Mouse (Mus musculus) liver, embryonic 16.5 days (tissue): Measurements from ENCODE around the gene Top1. TPM values are rescaled to one million over a fixed set of nuclear protein-coding genes. Genes with fewer than 3 reads are reported as not detected.

Source experiments
- ATAC-seq: fragments of 200-750 bp; cut with Nextera tagmentation; 2 replicates; pipeline ENCODE4 v1.8.0; 2017; ENCODE audit warnings: low read depth, mild to moderate bottlenecking, moderate number of reproducible peaks, moderate library complexity
- H3K27ac ChIP-seq: fragments of 300-500 bp; sonication (generic); 2 replicates; pipeline ENCODE4 v1.5.1; 2014; ENCODE audit warnings: mild to moderate bottlenecking, low read length
- H3K27me3 ChIP-seq: fragments of 300-500 bp; sonication (generic); 2 replicates; pipeline ENCODE4 v1.6.1; 2014; ENCODE audit warnings: low read depth, low read length, mixed read lengths; ENCODE audit not compliant: control insufficient read depth, insufficient read depth
- H3K36me3 ChIP-seq: fragments of 300-500 bp; sonication (generic); 2 replicates; pipeline ENCODE4 v1.6.1; 2014; ENCODE audit warnings: mild to moderate bottlenecking; ENCODE audit not compliant: control insufficient read depth, insufficient read depth
- H3K4me1 ChIP-seq: fragments of 300-500 bp; sonication (generic); 2 replicates; pipeline ENCODE4 v1.6.1; 2014; ENCODE audit warnings: low read depth, low read length, mixed read lengths; ENCODE audit not compliant: control insufficient read depth
- H3K4me2 ChIP-seq: fragments of 300-500 bp; sonication (generic); 2 replicates; pipeline ENCODE4 v1.6.1; 2014; ENCODE audit warnings: low read depth, low read length, mixed read lengths
- H3K4me3 ChIP-seq: fragments of 300-500 bp; sonication (generic); 2 replicates; pipeline ENCODE4 v1.5.1; 2014; ENCODE audit warnings: low read depth, mild to moderate bottlenecking, low read length
- H3K9ac ChIP-seq: fragments of 300-500 bp; sonication (generic); 2 replicates; pipeline ENCODE4 v1.6.1; 2014; ENCODE audit warnings: low read depth, low read length
- H3K9me3 ChIP-seq: fragments of 300-500 bp; sonication (generic); replicated peaks from 2 replicates; pipeline ENCODE4 v1.6.1; 2016; ENCODE audit warnings: low read length; ENCODE audit not compliant: control insufficient read depth
- WGBS: fragments of 180-500 bp; shearing (Covaris S2); extraction: QIAGEN DNeasy Blood & Tissue Kit; methylation state at CpG from one replicate; pipeline ENCODE4 v1.1.7; 2014; ENCODE audit not compliant: insufficient replicate concordance; 5-methylcytosine and 5-hydroxymethylcytosine counted together
- polyA plus RNA-seq: library from polyadenylated mRNA; unstranded; fragments of >200 nt; fragmentation: Nextera tagmentation; extraction: Ambion mirVana; gene quantifications from 2 replicates; pipeline ENCODE4 v1.2.1, GENCODE M21; 2015

The Top1 gene
- polyA plus RNA-seq, 1 experiment from 2014 or later, result 55.7 TPM

DNA sequence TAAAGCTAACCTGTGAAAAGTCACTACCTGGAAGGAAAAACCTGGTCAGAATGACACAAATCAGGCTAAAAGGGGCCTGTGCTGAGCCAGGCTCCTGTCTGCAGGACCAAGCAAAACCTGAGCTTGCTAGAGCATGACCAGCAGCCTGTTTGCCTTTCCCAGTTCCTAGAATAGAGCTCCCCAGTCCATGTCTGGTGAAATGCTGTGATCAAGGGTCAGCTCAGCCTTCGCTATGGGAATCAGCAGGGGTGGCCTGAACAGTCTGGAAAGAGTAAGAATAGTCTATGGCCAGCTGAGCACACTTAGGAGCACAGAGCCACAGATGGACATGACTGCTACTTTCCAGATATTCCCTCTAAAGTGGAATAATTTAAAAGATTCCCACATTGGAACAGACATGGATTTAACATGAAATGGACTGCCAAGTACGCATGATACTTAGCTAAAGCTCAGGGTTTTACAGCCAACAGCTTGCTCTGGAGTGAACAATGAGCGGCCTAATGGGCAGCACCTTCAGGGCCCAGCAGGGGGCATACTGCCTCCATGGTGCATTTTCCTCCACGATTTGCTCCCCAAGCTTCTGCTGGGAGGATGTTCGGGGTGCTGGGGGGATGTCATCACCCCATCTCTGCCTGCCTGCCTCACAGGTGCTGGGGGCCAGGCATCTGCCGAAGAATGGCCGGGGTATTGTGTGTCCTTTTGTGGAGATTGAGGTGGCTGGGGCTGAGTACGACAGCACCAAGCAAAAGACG lies 114.9 kb downstream of the Top1 start:
- H3K27me3 ChIP-seq, result no peaks in the 10 kb centered on the region
- no peaks in the 10 kb centered on the region; the same call in 1 of the 2 replicates for H3K36me3 ChIP-seq
- H3K9ac ChIP-seq, result no peak overlapping the region
- no peak overlapping the region for H3K4me3 ChIP-seq
- ATAC-seq, result peak; percentile 40; the same call in 1 of the 2 replicates
- WGBS, result 74% methylated on average over 9 of the region's 9 CpGs
- H3K4me1 ChIP-seq, result no peaks in the 10 kb centered on the region
- H3K27ac ChIP-seq, result no peak overlapping the region
- H3K9me3 ChIP-seq, result no peaks in the 10 kb centered on the region
- H3K4me2 ChIP-seq, result no peak overlapping the region

DNA sequence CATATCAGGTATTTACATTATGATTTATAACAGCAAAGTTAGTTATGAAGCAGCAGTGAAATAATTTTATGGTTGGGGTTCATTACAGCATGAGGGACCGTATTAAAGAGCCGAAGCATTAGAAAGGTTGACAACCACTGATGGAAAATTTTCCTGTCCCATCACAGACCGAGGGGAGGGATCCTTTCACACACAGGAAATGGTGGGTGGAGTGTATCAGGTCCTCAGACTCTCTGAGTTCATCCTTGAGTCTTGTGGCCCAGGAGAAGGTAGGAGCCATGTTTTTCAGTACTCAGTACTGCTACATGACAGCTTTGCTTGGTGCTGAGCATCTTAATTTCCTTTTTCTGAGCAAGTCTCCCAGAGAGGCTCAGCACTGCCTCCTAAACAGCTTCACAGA lies 118.1 kb downstream of the Top1 start:
- Histone ChIP-seq H3K27me3 (no peaks in the 10 kb centered on the region), H3K27ac (no peak overlapping the region), H3K4me2 (no peak overlapping the region), H3K36me3 (no peaks in the 10 kb centered on the region), H3K9me3 (no peaks in the 10 kb centered on the region), H3K9ac (no peak overlapping the region), H3K4me3 (no peak overlapping the region), H3K4me1 (no peaks in the 10 kb centered on the region)
- ATAC-seq, result no peak
- 55% methylated on average over 3 of the region's 3 CpGs for WGBS

DNA sequence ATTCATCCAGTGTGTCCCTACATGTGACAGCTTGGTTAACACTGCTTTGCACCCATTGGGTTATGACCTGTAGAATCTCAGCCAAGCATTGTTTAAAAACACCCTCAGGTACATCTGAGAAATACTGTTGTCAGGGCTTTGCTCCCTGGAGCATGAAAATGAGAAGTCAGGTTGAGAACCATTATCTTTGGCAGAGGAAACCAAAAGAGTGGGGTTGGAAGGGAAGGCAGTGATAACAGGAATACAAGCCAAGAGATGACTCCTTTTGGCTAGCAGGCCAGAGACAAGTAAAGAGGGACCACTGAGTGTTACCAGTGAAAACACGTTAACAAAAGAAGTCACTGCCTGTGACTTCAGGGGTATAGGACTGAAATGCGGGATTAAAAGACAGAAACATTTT lies 118.7 kb downstream of the Top1 start:
- no peaks in the 10 kb centered on the region for H3K27me3 ChIP-seq
- ATAC-seq, result no peak
- no peak overlapping the region for H3K9ac ChIP-seq
- H3K4me3 ChIP-seq, result no peak overlapping the region
- no peak overlapping the region for H3K27ac ChIP-seq
- H3K4me2 ChIP-seq, result no peak overlapping the region
- no peaks in the 10 kb centered on the region for H3K4me1 ChIP-seq
- H3K36me3 ChIP-seq, result no peaks in the 10 kb centered on the region
- no peaks in the 10 kb centered on the region for H3K9me3 ChIP-seq
- 66% methylated on average over 2 of the region's 2 CpGs for WGBS

DNA sequence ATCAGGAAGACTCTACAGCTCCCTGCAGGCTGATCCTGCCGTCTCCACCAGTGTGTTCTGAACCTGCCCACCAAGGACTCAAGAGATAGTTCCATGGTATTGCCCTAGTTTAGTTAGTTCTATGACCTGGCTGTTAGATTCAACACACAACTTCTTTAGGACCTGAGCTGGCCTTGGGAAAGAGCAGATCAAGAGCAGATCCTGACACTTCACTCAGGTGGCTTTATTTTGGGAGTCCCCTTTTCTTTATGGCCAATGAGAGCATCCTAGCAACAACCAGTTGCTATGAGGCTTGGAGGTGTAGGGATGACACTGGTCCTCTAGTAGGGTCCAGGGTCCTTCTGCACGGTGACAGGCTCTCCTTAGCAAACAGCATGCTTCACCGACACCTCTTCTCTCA lies 119.4 kb downstream of the Top1 start:
- Histone ChIP-seq H3K9ac (no peak overlapping the region), H3K9me3 (no peaks in the 10 kb centered on the region), H3K27ac (no peak overlapping the region), H3K4me3 (no peak overlapping the region), H3K27me3 (no peaks in the 10 kb centered on the region), H3K4me1 (no peaks in the 10 kb centered on the region), H3K4me2 (no peak overlapping the region), H3K36me3 (no peaks in the 10 kb centered on the region)
- WGBS, result 66% methylated on average over 3 of the region's 3 CpGs
- no peak for ATAC-seq

DNA sequence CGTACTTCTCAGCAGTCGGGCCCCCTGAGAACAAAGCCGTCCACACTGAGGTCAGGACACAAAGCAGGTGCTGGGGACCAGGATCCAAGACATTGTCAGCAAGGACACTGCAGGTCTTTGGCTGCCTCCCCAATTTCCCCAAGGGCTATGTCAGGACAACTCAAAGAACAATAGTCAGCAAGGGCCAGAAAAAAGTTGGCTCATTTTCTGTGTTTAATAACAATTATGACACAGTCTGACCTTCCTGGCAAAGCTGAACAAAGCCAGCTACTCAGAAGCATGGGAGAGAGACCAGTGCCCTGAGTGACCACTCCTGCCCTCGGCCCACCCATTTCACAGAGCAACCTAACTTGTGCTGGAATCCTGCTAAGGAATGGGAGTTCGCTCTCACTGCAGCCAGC lies 120.7 kb downstream of the Top1 start:
- H3K27ac ChIP-seq, result no peak overlapping the region
- H3K4me1 ChIP-seq, result no peaks in the 10 kb centered on the region
- ATAC-seq, result no peak
- H3K9me3 ChIP-seq, result no peaks in the 10 kb centered on the region
- 62% methylated on average over 5 of the region's 5 CpGs for WGBS
- H3K36me3 ChIP-seq, result no peaks in the 10 kb centered on the region
- H3K27me3 ChIP-seq, result no peaks in the 10 kb centered on the region
- no peak overlapping the region for H3K4me2 ChIP-seq
- H3K4me3 ChIP-seq, result no peak overlapping the region
- no peak overlapping the region for H3K9ac ChIP-seq

DNA sequence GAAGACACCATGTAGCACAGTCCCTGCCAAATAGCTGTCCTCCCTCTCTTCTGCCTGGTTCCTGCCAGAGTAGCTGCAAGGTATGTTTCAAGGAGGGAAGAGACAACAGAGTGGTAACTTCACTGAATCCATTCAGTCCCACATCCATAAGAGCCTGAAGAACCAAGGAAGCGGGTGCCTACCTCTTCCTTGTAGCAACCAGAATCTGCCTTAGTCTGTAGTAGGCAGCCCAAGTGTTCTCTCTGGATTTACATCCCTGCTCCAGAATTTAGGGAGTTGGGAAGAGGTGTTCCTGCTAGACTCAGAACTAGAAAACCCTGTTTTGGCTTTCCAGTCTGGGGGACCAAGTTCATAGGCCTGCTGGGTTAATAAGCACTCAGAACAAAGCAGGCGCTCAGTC lies 121.5 kb downstream of the Top1 start:
- no peaks in the 10 kb centered on the region for H3K27me3 ChIP-seq
- no peaks in the 10 kb centered on the region for H3K4me1 ChIP-seq
- no peak overlapping the region for H3K27ac ChIP-seq
- H3K9ac ChIP-seq, result no peak overlapping the region
- no peaks in the 10 kb centered on the region for H3K36me3 ChIP-seq
- ATAC-seq, result no peak
- no peak overlapping the region for H3K4me3 ChIP-seq
- no peaks in the 10 kb centered on the region for H3K9me3 ChIP-seq
- WGBS, result 67% methylated on average over 2 of the region's 2 CpGs
- no peak overlapping the region for H3K4me2 ChIP-seq

DNA sequence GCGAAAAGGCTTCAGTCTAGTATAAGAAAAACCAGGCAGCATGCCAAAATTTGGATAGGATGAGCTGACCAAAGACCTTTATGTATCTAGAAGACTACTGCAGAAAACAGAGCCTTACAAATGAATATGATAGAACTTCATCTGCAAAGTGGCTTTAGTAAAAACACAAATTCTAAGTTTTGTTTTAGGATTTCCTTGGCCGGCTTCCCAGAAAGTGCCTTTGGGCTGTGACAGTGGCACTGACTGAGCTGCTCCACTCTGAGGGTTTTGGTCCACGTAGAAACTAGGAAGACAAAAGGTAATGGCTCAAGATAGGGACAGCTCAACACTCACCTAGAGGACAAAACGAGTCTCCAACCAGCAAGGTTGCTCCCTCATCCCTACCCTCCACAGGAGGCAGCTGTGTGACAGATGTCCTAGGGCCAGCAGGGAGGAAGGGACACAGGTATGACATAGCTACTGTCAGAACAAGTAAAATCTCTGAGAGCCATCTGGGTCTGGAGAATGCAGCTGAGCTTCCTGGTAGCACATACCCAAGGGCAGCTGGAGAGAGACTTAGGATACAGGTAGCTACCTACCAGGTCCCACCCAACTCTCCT lies 122.5 kb downstream of the Top1 start:
- H3K4me2 ChIP-seq, result no peak overlapping the region
- H3K27me3 ChIP-seq, result no peaks in the 10 kb centered on the region
- H3K27ac ChIP-seq, result no peak overlapping the region
- no peak for ATAC-seq
- no peaks in the 10 kb centered on the region for H3K4me1 ChIP-seq
- H3K9me3 ChIP-seq, result no peaks in the 10 kb centered on the region
- H3K9ac ChIP-seq, result no peak overlapping the region
- H3K4me3 ChIP-seq, result no peak overlapping the region
- no peaks in the 10 kb centered on the region for H3K36me3 ChIP-seq
- WGBS, result 55% methylated on average over 4 of the region's 4 CpGs

DNA sequence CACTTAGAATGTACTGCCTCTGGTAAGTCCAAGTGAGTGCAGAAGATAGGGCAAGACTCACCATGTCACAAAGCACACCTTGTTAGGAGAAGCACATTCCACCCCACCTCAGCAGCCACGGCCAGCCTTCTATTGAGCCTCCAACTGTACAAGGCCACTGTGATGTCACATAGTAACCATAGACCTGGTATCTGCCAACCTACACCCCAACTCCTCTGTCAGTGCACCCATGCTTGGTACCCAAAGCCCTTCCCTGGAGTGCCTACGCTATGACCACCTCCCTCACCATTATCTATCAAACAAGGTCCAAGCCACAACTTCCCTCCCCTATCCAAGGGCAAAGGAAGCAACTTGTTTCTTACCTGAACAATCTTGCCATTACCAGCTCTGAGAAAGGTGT lies 123.3 kb downstream of the Top1 start:
- no peak for ATAC-seq
- H3K27me3 ChIP-seq, result no peaks in the 10 kb centered on the region
- no peak overlapping the region for H3K4me2 ChIP-seq
- no peaks in the 10 kb centered on the region for H3K9me3 ChIP-seq
- H3K9ac ChIP-seq, result no peak overlapping the region
- WGBS, result 69% methylated on average over 2 of the region's 2 CpGs
- no peak overlapping the region for H3K4me3 ChIP-seq
- H3K4me1 ChIP-seq, result no peaks in the 10 kb centered on the region
- H3K27ac ChIP-seq, result no peak overlapping the region
- no peaks in the 10 kb centered on the region for H3K36me3 ChIP-seq

DNA sequence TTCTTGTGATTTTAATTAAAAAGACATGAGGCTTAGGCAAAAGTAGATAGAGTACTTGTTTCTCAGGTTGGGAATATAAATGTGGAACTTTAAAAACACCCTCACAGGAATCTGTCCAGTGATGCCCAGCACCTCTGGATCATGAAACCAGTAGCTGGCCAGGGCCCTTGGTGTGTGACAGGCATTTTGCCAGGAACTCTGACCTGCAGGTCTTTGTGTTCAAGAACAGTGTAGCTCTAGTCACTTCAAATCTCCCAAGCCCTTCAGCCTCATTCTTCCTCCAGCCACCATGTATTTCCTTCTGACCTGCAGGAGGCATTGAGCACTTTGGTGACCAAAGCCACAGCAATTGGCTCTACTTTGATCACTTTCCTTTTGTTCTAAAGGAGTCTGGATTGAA lies 124.7 kb downstream of the Top1 start:
- no peak for ATAC-seq
- no peak overlapping the region for H3K9ac ChIP-seq
- no peaks in the 10 kb centered on the region for H3K4me1 ChIP-seq
- no peak overlapping the region for H3K4me3 ChIP-seq
- H3K36me3 ChIP-seq, result no peaks in the 10 kb centered on the region
- no peak overlapping the region for H3K27ac ChIP-seq
- H3K9me3 ChIP-seq, result no peaks in the 10 kb centered on the region
- no peaks in the 10 kb centered on the region for H3K27me3 ChIP-seq
- no peak overlapping the region for H3K4me2 ChIP-seq
